Mouse (Mus musculus) testis, adult 2 months (tissue): ENCODE data around the gene D2hgdh. TPM values are rescaled to one million over a fixed set of nuclear protein-coding genes. Genes with fewer than 3 reads are reported as not detected.

ENCODE experiments used
- polyA plus RNA-seq: library from polyadenylated mRNA; depleted of rRNA; stranded (reverse); fragments of >200 nt; gene quantifications from 2 replicates; pipeline ENCODE4 v1.2.3, GENCODE M21; 2012; rRNA removed

Gene D2hgdh
- polyA plus RNA-seq, 1 experiment: 13.5 TPM

Other genes with a start within 250 kb of the D2hgdh start
- gene Stk25, start 166.2 kb upstream of the D2hgdh start, polyA plus RNA-seq: 182 and 191 TPM in 2 replicates
- gene Bok, start 139.2 kb upstream of the D2hgdh start, polyA plus RNA-seq: 5.6 and 9.7 TPM in 2 replicates
- 36.5 and 38.3 TPM in 2 replicates for gene Atg4b, start 73.4 kb upstream of the D2hgdh start, polyA plus RNA-seq
- 261 and 291 TPM in 2 replicates for gene Thap4, start 70.0 kb upstream of the D2hgdh start, polyA plus RNA-seq
- 80.9 and 81.9 TPM in 2 replicates for gene Dtymk, start 23.0 kb upstream of the D2hgdh start, polyA plus RNA-seq
- gene Ing5, start 20.9 kb upstream of the D2hgdh start, polyA plus RNA-seq: 7.9 and 9.0 TPM in 2 replicates
- gene Gal3st2, start 36.4 kb downstream of the D2hgdh start, polyA plus RNA-seq: 0.56 and 0.71 TPM in 2 replicates
- gene Gal3st2b, start 93.4 kb downstream of the D2hgdh start, polyA plus RNA-seq: 0.16 and 0.19 TPM in 2 replicates
- gene Gal3st2c, start 165.6 kb downstream of the D2hgdh start, polyA plus RNA-seq: 0.01 TPM in 1 of 2 replicates, not detected in the other
- not detected in 2 replicates for gene Neu4, start 195.5 kb downstream of the D2hgdh start, polyA plus RNA-seq
- not detected in 2 replicates for gene Pdcd1, start 227.6 kb downstream of the D2hgdh start, polyA plus RNA-seq